Mouse (Mus musculus) activated CD4-positive, CD25-positive, alpha-beta regulatory T cell, adult 4 months (primary cell): ENCODE measurements around the gene Zswim4. TPM values are rescaled to one million over a fixed set of nuclear protein-coding genes. Genes with fewer than 3 reads are reported as not detected.
A peak's percentile ranks its signal among the peaks of the same experiment; 100 is the strongest.

Experiments used
- ATAC-seq: one replicate; pipeline ENCODE4 v1.8.0; 2017
- polyA plus RNA-seq, 2 experiments: library from polyadenylated mRNA; unstranded; fragments of 100-300 nt; shearing (Covaris generic); gene quantifications; one replicate each; pipeline ENCODE4 v1.2.1; 2017

Zswim4 gene
- polyA plus RNA-seq, 2 experiments from 2014 or later: 3.1 to 5.5 TPM

- ATAC-seq: no peak
These were observed 36.7 kb downstream of the Zswim4 start for GRCm38 (mm10) chr8:84200126-84200555.

DNA sequence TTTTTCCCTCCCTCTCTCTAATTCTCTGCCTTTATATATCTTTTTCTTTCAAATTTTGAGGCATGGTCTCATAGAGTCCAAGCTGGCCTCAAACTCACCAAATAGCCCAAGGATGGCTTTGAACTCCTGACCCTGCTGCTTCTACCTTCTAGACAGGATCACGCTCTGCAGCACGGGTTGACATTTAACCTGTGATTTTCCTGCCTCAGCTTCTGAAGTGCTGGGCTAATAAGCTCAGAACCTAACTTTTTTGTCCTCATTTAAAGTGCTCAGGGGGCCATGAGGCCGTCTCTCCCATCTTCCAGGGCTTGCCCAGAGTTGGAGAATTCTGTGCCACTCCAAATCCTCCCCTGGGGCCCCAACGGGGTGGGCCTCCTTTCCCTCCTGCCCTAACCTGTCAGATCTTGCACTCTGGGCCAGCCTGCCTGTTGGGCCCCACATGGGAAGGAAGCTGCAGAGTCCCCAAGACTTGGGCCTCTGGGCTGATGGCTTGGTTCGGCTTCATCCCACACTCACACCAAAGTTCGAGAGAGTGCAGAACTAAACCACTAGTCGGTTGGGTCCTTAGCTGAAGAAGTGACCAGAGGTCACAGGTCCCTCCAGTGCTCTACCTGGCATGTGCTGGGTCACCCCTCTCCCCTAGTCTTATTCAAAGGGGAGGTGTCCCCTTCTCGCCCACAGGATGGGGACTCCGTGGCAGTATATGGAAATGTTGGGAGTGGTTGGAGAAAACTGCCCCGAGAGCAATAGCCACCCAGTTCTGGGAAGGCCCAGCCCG, 37.3 kb downstream of the Zswim4 start:
- ATAC-seq: no peak

GRCm38 (mm10) chr8:84198871-84199270, 38.0 kb downstream of the Zswim4 start:
- ATAC-seq: no peak

DNA sequence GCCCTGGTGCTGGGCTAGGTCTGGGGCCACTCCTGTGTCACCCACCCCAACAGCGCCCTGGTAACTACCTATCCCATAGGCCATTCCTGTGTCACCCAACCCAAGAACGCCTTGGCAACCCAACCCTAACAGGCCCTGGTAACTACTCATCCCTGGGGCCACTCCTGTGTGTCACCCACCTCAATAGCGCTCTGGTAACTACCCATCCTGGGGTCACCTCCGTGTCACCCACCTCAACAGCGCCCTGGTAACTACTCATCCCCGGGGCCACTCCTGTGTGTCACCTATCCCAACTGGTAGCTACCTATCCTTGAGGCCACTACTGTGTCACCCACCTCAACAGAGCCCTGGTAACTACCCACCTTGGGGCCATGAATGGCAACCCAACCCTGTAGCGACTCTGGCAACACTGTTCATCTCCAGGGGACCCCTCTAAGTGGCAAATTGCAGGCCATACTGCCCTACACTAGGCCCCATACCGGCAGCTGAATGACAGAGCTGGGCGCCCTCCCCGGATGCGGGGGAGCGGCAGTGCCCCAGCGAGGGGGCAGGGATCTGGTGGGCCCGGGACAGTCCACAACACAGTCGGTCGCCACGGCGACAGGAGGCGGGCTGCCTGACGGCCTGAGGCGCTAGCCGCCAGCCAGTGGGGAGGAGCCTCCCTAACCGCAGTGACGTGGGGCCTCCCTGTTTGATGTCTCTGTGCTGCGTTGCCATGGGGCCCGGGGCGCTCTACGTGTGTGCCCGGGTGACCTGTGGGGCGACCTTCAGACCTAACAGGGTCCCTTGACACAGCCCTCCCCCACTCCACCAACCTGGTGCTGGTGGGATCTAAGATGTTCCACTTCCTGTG, 38.7 kb downstream of the Zswim4 start:
- ATAC-seq: peak; percentile 78

GRCm38 (mm10) chr8:84197141-84197921, 39.5 kb downstream of the Zswim4 start:
- peak; percentile 21 for ATAC-seq

DNA sequence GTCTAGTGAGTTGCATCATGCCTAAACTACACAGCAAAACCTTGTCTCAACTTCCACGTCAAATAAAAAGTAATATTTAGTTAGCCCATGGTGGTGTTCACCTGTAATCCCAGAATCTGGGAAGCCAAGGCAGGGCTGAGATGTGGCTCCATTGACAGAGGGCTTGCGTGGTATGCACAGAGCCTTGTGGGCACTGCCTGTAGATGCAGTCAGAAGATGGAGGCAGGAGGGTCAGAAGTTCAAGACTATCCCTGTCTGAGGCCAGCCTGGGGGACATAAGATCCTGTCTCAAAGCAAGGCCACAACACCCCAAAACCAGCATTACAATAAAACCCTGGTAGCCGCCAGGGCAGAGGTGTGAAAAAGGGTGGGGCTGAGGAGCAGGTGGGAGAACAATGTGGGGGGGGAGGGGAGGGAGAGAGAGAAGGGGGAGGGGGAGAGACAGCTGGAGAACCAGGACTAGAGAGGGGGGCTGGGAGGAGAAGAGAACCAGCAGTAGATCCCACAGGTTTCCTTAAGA, 42.6 kb downstream of the Zswim4 start:
- no peak for ATAC-seq

DNA sequence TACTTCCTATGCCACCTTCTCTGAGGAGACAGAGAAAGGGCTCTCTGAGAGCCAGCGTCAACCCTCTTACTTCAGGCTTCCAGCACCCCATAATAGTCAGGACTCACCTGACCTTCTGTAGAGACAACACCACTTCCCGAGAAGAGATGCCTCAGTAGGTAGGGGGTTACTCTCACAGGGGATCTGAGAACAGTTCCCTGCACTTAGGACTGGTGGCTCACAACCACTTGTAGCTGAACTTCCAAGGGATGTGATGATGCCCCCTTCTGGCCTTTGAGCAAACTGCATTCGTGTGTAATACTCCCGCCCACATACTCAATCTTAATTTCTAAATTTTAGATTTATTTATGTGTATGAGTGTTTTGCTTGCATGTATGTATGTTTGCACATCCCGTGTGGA, 43.3 kb downstream of the Zswim4 start:
- ATAC-seq: no peak

DNA sequence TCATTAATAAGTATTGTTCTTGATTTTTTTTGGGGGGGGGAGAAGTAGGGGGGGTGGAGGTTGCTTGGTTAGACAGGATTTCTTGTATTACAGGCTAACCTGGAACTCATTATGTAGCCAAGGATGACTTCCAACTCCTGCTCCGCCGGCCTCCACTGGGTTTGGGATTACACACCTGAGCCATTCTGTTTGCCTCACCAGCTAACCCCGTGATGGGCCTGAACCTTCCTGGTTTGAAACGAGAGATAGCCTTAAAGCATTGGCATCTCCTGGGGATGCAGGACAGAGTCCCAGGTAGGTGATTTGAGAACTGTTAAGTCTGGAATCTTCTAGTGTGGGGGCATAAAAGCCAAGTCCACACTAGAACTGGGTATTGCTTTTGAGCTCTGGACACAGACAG, 43.7 kb downstream of the Zswim4 start:
- ATAC-seq: no peak

DNA sequence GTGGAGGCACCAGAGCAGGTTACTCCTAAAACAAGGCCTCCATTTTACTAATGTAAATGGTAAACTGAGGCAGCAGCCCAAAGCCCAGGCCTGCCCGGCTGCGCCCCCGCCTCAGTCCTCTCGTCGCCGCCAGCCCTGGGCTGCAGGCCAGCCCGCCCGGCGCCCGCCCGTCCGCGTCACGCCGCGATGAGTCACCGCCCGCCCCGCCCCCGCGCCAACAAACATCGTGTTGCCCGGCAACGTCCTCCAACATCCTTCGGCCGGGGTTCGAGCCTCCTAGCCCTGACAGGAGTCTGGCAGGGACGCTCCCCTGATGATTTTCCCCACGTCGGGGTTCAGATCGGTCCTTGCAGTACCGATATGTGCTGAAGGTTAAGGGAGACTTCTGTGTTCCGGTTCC, 44.3 kb downstream of the Zswim4 start:
- peak; percentile 57 for ATAC-seq

- ATAC-seq: peak; percentile 8
These were observed 44.8 kb downstream of the Zswim4 start for GRCm38 (mm10) chr8:84192023-84192422.

DNA sequence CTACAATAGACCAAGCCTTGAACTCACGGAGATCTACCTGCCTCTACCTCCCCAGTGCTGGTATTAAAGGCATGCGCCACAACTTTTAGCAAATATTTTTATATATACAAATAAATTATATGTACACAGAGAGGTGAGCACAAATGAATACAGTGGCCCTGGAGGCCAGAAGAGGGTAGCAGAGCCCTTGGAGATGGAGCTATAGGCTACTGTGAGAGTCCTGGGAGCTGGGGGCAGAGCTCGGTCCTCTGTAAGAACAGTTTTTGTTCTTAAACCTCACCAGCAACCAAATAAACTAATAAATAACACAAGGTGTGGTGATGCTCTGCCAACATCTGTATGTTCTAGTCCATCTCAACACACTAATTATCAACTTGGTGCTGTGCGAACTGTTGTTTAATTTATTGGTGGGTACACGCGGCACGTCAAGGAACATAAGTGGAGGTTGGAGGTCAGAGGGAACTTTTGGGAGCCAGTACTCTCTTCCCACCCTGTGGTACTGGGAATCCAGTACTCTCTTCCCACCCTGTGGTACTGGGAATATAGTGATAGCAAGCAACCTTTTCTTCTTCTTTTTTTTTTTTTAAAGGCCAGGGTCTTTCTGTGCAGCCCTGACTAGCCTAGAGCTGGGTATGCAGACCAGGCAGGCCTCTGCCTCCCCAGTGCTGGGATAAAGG, 46.5 kb downstream of the Zswim4 start:
- no peak for ATAC-seq

DNA sequence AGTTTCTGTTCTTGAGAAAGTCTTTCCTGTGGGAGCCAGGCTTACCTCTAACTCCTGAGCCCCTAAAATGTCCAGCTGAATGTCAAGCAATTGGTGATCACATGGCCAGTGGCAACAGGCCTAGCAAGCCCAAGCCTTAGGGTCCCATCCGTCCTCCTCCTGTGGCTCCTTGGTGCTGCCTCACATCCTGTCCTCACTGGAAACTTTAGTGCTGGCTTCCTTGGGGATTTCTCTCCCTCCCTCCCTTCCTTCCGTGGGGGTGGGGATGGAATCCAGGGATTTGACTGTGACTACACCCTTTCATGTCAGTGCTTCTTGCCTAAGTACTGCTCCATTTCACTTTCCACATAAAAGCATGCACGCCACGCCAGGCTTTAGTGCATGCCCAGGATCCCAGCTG, 47.3 kb downstream of the Zswim4 start:
- ATAC-seq: no peak

DNA sequence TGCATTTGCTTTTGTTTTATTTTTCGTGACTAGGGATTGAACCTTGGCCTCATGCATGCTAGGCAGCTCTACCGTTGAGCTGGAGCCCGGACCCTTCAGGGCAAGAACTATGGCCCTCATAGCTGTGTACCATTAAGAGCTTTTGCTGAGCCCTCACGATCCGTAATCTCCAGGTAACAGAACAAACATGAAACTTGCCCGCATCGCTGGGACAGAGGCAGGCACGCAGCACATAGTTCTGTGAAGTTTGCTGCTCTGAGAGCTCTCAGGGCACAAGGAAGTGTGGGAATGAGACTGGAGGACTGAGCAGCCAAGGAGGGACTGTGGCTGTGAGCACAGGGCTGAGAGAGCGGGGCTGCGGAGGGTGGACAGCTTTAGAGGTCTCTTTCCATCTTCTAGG, 48.2 kb downstream of the Zswim4 start:
- no peak for ATAC-seq

GRCm38 (mm10) chr8:84187065-84187755, 49.6 kb downstream of the Zswim4 start:
- peak; percentile 45 for ATAC-seq

DNA sequence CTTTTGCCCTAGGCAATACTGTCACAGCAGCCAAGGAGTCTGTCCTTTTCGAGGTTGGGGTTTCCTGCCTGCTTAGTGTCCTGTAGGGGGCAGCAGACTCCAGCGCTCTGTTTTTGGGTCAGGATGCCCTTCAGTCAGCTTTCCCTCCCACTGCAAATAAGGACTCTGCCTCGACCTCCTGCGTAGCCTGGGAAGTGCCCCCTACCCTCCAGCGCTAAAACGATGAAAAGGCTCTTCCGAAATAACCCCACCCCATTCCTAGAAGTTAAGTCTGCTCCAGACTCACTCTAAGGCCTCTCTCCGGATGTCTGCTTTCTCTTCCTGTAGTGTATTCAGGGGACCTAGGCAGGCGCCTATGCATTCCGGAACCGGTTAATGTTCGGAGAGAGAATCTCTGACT, 50.3 kb downstream of the Zswim4 start:
- peak; percentile 80 for ATAC-seq

DNA sequence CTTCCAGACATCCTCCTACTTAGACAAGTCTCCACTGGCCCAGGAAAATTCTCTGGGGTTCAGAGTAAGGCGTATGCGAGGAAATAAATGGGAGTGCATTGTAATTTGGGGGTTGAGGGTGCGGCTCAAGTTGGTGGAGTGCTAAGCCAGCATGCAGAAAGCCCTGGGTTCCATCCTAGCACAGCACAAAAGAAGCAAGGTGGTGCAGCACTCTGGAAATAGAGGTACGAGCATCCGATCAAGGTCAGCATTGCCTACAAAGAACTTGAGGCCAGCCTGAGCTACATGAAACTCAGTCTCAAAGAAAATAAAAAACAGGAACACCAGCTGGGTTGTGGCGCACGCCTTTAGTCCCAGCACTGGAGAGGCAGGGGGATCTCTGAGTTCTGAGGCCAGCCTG, 51.7 kb downstream of the Zswim4 start, which contains the start of gene Nanos3:
Nanos3 (minus strand) TSS at position 101 of the 400 bp plus-strand sequence.
- ATAC-seq: no peak

DNA sequence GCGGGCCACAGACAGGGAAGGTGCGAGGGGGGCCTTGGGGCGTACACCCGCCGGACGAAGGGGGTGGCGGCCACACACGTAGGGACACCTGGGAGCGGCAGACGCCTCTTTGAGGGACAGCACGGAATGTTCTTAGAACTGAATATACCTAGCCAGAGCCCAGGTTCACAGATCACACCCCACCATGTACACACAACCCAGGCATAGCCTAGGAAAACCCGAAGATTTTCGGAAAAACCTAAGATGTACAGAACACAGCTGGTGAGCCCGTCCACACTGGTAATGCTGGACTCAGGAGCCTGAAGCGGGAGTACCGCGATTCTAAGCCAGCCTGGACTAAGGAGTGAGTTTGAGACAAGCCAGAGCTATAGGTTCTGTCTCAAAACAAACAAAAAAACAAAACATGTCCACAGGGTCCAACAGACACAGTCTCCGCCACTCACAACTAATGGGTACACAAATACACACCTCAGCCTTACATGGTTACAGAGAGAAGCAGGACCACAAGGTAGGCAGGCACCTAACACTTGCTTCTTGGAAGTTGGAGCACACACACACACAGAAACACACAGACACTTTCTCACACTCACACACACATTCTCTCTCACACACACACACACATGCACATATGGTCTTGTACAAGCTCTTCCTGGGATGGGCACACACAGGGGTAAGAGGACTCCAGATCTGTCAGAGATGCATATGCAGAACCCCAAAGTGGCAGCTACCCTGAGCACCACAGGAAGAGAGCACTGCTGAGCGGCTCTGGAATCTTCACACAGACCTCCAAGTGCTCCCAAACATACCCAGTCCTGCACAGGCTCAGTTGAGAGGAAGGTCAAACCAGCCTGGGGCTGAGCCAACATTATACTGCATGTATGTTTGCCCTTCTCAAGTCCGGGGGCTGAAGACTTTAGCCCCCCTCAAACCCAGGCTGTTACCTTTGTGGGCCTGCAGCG, 52.5 kb downstream of the Zswim4 start:
- ATAC-seq: no peak

DNA sequence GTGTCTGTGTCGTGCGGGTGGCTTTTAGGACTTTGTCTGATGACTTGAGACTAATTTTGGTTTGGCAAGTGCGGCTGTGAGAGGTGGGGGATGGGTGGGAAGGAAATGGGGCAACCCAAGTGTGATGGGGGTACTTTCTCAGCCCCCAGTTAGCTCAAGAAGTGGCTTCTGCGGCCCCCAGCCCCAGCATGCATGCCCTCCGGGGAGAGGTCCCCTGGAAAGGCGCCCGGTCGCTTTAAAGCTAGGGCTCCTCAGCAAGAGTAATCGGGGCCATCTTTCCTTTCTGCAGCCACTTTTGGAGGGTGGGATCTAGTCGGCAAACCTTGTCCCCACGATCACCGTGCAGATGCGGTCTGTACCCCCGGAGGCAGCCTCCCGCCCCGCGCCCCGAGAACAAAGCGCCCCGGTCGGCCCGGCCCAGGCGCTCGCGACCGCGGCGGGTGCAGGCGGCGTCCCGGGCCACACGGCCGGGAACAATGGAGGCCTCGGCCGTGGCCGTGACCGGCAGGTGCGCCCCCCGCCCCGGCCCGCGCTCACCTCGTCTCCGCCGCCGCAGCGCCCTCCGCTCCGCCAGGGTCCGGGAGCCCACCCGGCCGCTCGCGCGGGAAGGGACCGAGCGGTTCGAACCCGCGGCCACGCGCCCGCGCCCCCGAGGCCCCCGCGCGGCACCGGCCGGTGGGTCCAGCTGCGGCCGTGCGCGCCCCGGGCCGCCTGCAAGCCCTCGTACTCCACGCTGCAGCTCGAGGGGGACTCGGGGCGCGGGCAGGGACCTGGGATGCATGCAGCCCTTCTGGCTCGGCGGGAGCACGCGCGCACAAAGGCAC, 53.4 kb downstream of the Zswim4 start:
- no peak for ATAC-seq

GRCm38 (mm10) chr8:84182833-84183232, 54.0 kb downstream of the Zswim4 start:
- ATAC-seq: no peak
